Comparison of ENCODE assay signal across 25 mouse cellular contexts in genomic region chr1:180200722-180201121, GRCm38 (mm10). TPM values are rescaled to one million over a fixed set of nuclear protein-coding genes. Genes with fewer than 3 reads are reported as not detected.
DNase-seq lines count a peak whose midpoint lies in the region; ATAC-seq and TF ChIP-seq lines count a peak whose summit lies in the region.
"Had no signal": no experiment of that assay in that cellular context is flagged by ENCODE, and none has a peak within 500 bp of the region (broad histone marks: within the 10 kb centered on the region; RNA-seq: fewer than 3 reads in every experiment).

No protein-coding gene starts in this region.

- H3K9ac ChIP-seq in kidney, postnatal 0 days (ENCODE audit: low read depth, low read length) = no peak overlapping the region
- H3K9ac ChIP-seq in kidney, embryonic 16.5 days (replicated peaks; ENCODE audit: low read length) = no peak overlapping the region
- peak overlapping the region; percentile 27; the same call in 1 of the 2 replicates for H3K9ac ChIP-seq in CH12.LX (ENCODE audit: insufficient read depth, low read depth)
- H3K9ac ChIP-seq: embryonic facial prominence, embryonic 12.5 days; embryonic facial prominence, embryonic 15.5 days; forebrain, postnatal 0 days; heart, embryonic 13.5 days; hindbrain, embryonic 14.5 days had no signal

- peak; percentile 75 for DNase-seq in gastrocnemius, adult 2 months
- no peak for DNase-seq in gastrocnemius, postnatal 4 days (ENCODE audit: low spot score in 2 of 2)
- peak; percentile 48 for DNase-seq in kidney, adult 18-20 months
- DNase-seq in kidney, postnatal 14 days = no peak
- DNase-seq in kidney, postnatal 0 days (ENCODE audit: low spot score) = peak; percentile 21
- no peak for DNase-seq in CH12.LX (ENCODE audit: extremely low read depth)
- no peak for DNase-seq in left cerebral cortex, adult 2 months (ENCODE audit: extremely low spot score in 1 of 2, low spot score in 2 of 2)
- DNase-seq: adrenal gland, adult 2 months; adrenal gland, postnatal 14 days; B cell, adult 2 months; cerebellum, adult 11 months; cerebellum, adult 2 months; cerebellum, adult 9-11 months; forebrain, postnatal 0 days; heart, adult 11 months; heart, postnatal 14 days; heart, postnatal 4 days had no signal

- TF ChIP-seq CTCF in gastrocnemius, adult 2 months (IDR thresholded peaks at IDR 0.05) = no peak
- TF ChIP-seq CTCF in kidney, postnatal 0 days (IDR thresholded peaks at IDR 0.05; ENCODE audit: low read depth) = no peak
- TF ChIP-seq CTCF in CH12.LX (conservative IDR thresholded peaks at IDR 0.05 in 1 of 2, IDR thresholded peaks at IDR 0.05 in 1 of 2; ENCODE audit: low read depth in 2 of 2, low read length in 2 of 2) = no peak
- no peak for TF ChIP-seq CTCF in left cerebral cortex, adult 2 months (IDR thresholded peaks at IDR 0.05)

- in situ Hi-C loops in CH12.LX (cut with MboI; ENCODE audit: low pct_ligation_motif_present, low pct_unique_long_range_greater_than_20kb, low sequenced_read_pairs) = no loop called here

- intact Hi-C loops in gastrocnemius, adult 2 months (cut with DNase I) = no loop called here
- intact Hi-C loops in left cerebral cortex, adult 2 months (cut with DNase I) = no loop called here

- no peaks in the 10 kb centered on the region for H3K36me3 ChIP-seq in kidney, postnatal 0 days (ENCODE audit: insufficient read depth, low read length)
- no peaks in the 10 kb centered on the region for H3K36me3 ChIP-seq in kidney, embryonic 16.5 days (ENCODE audit: insufficient read depth, low read length)
- no peaks in the 10 kb centered on the region for H3K36me3 ChIP-seq in CH12.LX (replicated peaks in 1 of 2; ENCODE audit: control insufficient read depth in 1 of 2, insufficient read depth in 1 of 2, low read length in 1 of 2)
- H3K36me3 ChIP-seq: embryonic facial prominence, embryonic 12.5 days; embryonic facial prominence, embryonic 15.5 days; heart, embryonic 13.5 days had no signal

- H3K79me2 ChIP-seq in CH12.LX (replicated peaks; ENCODE audit: control insufficient read depth, extremely low read depth, insufficient read depth, poor library complexity, severe bottlenecking) = 0 out of 2 replicates have a peak, but pooled peaks cover under 1% of the 10 kb centered on the region

- TF ChIP-seq RAD21 in CH12.LX (IDR thresholded peaks at IDR 0.05; ENCODE audit: low read depth, low read length) = no peak

- no peak for ATAC-seq in kidney, postnatal 0 days (replicated peaks; ENCODE audit: low FRiP score, low read depth)
- no peak for ATAC-seq in kidney, embryonic 16.5 days (ENCODE audit: low FRiP score, low TSS enrichment)
- ATAC-seq: forebrain, embryonic 14.5 days; forebrain, postnatal 0 days; hindbrain, postnatal 0 days; inflammation-experienced regulatory T-cells, adult 6 months had no signal

- no peaks in the 10 kb centered on the region for H3K4me1 ChIP-seq in kidney, postnatal 0 days (replicated peaks; ENCODE audit: insufficient read depth, low read length)
- H3K4me1 ChIP-seq in kidney, embryonic 16.5 days (ENCODE audit: insufficient read depth, low read length) = no peaks in the 10 kb centered on the region; the same call in 1 of the 2 replicates
- H3K4me1 ChIP-seq in CH12.LX (ENCODE audit: control insufficient read depth in 1 of 2, insufficient read depth in 2 of 2) = peaks cover 7 to 49% of the 10 kb centered on the region in 2 experiments; a peak in 3 of 4 replicates
- H3K4me1 ChIP-seq: embryonic facial prominence, embryonic 12.5 days had no signal

- TF ChIP-seq POLR2A in CH12.LX (IDR thresholded peaks at IDR 0.05; ENCODE audit: low read depth, low read length) = no peak

- no peaks in the 10 kb centered on the region for H3K9me3 ChIP-seq in kidney, postnatal 0 days (replicated peaks; ENCODE audit: low read length)
- peaks cover 12% of the 10 kb centered on the region; the same call in 1 of the 2 replicates for H3K9me3 ChIP-seq in kidney, embryonic 16.5 days (ENCODE audit: low read length)
- peaks cover 19% of the 10 kb centered on the region for H3K9me3 ChIP-seq in CH12.LX (replicated peaks; ENCODE audit: low read length)
- H3K9me3 ChIP-seq: embryonic facial prominence, embryonic 15.5 days had no signal

- H3K27me3 ChIP-seq in kidney, postnatal 0 days (ENCODE audit: insufficient read depth, low read length) = no peaks in the 10 kb centered on the region
- H3K27me3 ChIP-seq in kidney, embryonic 16.5 days (ENCODE audit: insufficient read depth, low read length) = no peaks in the 10 kb centered on the region
- H3K27me3 ChIP-seq in CH12.LX (replicated peaks) = no peaks in the 10 kb centered on the region
- H3K27me3 ChIP-seq: embryonic facial prominence, embryonic 12.5 days; embryonic facial prominence, embryonic 15.5 days had no signal

- TF ChIP-seq EP300 in CH12.LX (IDR thresholded peaks at IDR 0.05; ENCODE audit: low read length) = no peak

- 39% methylated on average over 5 of the region's 5 CpGs for WGBS in kidney, postnatal 0 days
- 53% methylated on average over 5 of the region's 5 CpGs for WGBS in kidney, embryonic 16.5 days

- peak overlapping the region; percentile 87 for H3K27ac ChIP-seq in gastrocnemius, adult 2 months
- H3K27ac ChIP-seq in kidney, postnatal 0 days = no peak overlapping the region
- no peak overlapping the region for H3K27ac ChIP-seq in kidney, embryonic 16.5 days (ENCODE audit: low read length)
- H3K27ac ChIP-seq in CH12.LX (ENCODE audit: insufficient read depth, low read depth) = peak overlapping the region; percentile 99
- H3K27ac ChIP-seq in left cerebral cortex, adult 2 months = no peak overlapping the region
- H3K27ac ChIP-seq: embryonic facial prominence, embryonic 12.5 days; embryonic facial prominence, embryonic 15.5 days; heart, embryonic 13.5 days; hindbrain, embryonic 14.5 days; hindbrain, postnatal 0 days had no signal

- no peak overlapping the region for H3K4me2 ChIP-seq in kidney, postnatal 0 days (ENCODE audit: low read length)
- H3K4me2 ChIP-seq in kidney, embryonic 16.5 days (replicated peaks; ENCODE audit: low read depth, low read length) = no peak overlapping the region
- peak overlapping the region; percentile 33; the same call in 1 of the 2 replicates for H3K4me2 ChIP-seq in CH12.LX (ENCODE audit: insufficient read depth, low read depth, poor library complexity, severe bottlenecking)
- H3K4me2 ChIP-seq: embryonic facial prominence, embryonic 12.5 days; embryonic facial prominence, embryonic 15.5 days; heart, embryonic 13.5 days; hindbrain, embryonic 14.5 days had no signal

- no peak overlapping the region for H3K4me3 ChIP-seq in gastrocnemius, adult 2 months
- H3K4me3 ChIP-seq in kidney, postnatal 0 days (replicated peaks; ENCODE audit: low read depth, low read length) = no peak overlapping the region
- no peak overlapping the region for H3K4me3 ChIP-seq in kidney, embryonic 16.5 days (ENCODE audit: low read length)
- H3K4me3 ChIP-seq in CH12.LX (replicated peaks in 1 of 3; ENCODE audit: low read depth in 2 of 3, low read length in 2 of 3, poor library complexity in 1 of 3) = no peak overlapping the region
- no peak overlapping the region for H3K4me3 ChIP-seq in left cerebral cortex, adult 2 months
- H3K4me3 ChIP-seq: embryonic facial prominence, embryonic 12.5 days; embryonic facial prominence, embryonic 15.5 days; heart, embryonic 13.5 days had no signal

- dilution Hi-C loops in CH12.LX (cut with MboI; ENCODE audit: extremely low pct_ligation_motif_present, extremely low pct_unique_long_range_greater_than_20kb, low sequenced_read_pairs) = no loop called here

TF ChIP-seq in CH12.LX, 34 proteins besides CTCF, POLR2A, EP300 and RAD21:
- TF ChIP-seq RCOR1 (conservative IDR thresholded peaks at IDR 0.05; ENCODE audit: low read depth, low read length) (no peak), TCF12 (IDR thresholded peaks at IDR 0.05; ENCODE audit: low read depth, low read length) (0 out of 2 replicates have a peak, but pooled peaks have one; percentile 18)

RNA-seq across cellular contexts. Expression of gene Coq8a, which starts 1.3 kb away (rescaled TPM):
- total RNA-seq in gastrocnemius, adult 2 months (2021) = 1,000 to 10,000 TPM in 1 of 2 experiments, 100 to 1,000 TPM in 1; 633 to 1,638 TPM
- 100 to 1,000 TPM; 294 to 313 TPM for total RNA-seq in gastrocnemius, postnatal 4 days (2021)
- polyA plus RNA-seq in kidney, postnatal 0 days (2015; fragmentation: Nextera tagmentation; extraction: Ambion mirVana) = 31.5 and 33.6 TPM in 2 replicates
- polyA plus RNA-seq in kidney, embryonic 16.5 days (2015; fragmentation: Nextera tagmentation; extraction: Ambion mirVana) = 17.7 and 21.8 TPM in 2 replicates
- total RNA-seq in CH12.LX (2012; rRNA removed) (74.0 and 88.1 TPM in 2 replicates), CH12.LX (2014; rRNA removed) (73.4 and 84.6 TPM in 2 replicates)
- polyA plus RNA-seq in CH12.LX (2012; ENCODE audit: insufficient read length, low read depth) = 237 and 248 TPM in 2 replicates
- 10 to 100 TPM; 44.0 to 50.0 TPM for total RNA-seq in left cerebral cortex, adult 2 months (2021)

Comparison
In these comparisons a context has a peak if more than half of its experiments do, and no peak if none do; other contexts are left out.
1. DNase-seq: peak in gastrocnemius, adult 2 months (single experiment), kidney, adult 18-20 months (single experiment) and kidney, postnatal 0 days (single experiment); none in gastrocnemius, postnatal 4 days (0 of 2), kidney, postnatal 14 days (single experiment), CH12.LX (single experiment) and left cerebral cortex, adult 2 months (0 of 2).
2. H3K27ac ChIP-seq: peak in gastrocnemius, adult 2 months (single experiment) and CH12.LX (single experiment); none in kidney, postnatal 0 days (single experiment), kidney, embryonic 16.5 days (single experiment) and left cerebral cortex, adult 2 months (single experiment).